Mouse (Mus musculus): ENCODE results near the gene Kat6b. TPM values are rescaled to one million over a fixed set of nuclear protein-coding genes. Genes with fewer than 3 reads are reported as not detected.

Kat6b gene
- total and polyA plus RNA-seq, 3 experiments, result 2.3 to 10.9 (median 8.0) TPM

GRCm38 (mm10) chr14:21546351-21546750 is 65.1 kb downstream of the Kat6b start:
- dilution Hi-C loops (cut with MboI; ENCODE audit: extremely low pct_ligation_motif_present, extremely low pct_unique_long_range_greater_than_20kb, low sequenced_read_pairs), result no loop called here
- H3K4me3 ChIP-seq (replicated peaks in 1 of 3; ENCODE audit: low read depth in 2 of 3, low read length in 2 of 3, poor library complexity in 1 of 3), result no peak overlapping the region
- no peaks in the 10 kb centered on the region for H3K27me3 ChIP-seq (replicated peaks)
- peaks cover 2% of the 10 kb centered on the region for H3K79me2 ChIP-seq (replicated peaks; ENCODE audit: control insufficient read depth, extremely low read depth, insufficient read depth, poor library complexity, severe bottlenecking)
- DNase-seq (ENCODE audit: extremely low read depth), result no peak
- H3K9me3 ChIP-seq (replicated peaks; ENCODE audit: low read length), result peaks cover 3% of the 10 kb centered on the region
- no peak for TF ChIP-seq HCFC1 (IDR thresholded peaks at IDR 0.05; ENCODE audit: low read depth, low read length)
- TF ChIP-seq MYC (IDR thresholded peaks at IDR 0.05; ENCODE audit: low read depth, low read length), result no peak
- TF ChIP-seq ZC3H11A (IDR thresholded peaks at IDR 0.05; ENCODE audit: low read depth, low read length), result no peak
- TF ChIP-seq ELF1 (IDR thresholded peaks at IDR 0.05; ENCODE audit: low read depth, low read length), result no peak
- no peak for TF ChIP-seq GABPA (IDR thresholded peaks at IDR 0.05; ENCODE audit: insufficient replicate concordance, low read depth, low read length)
- no peak for TF ChIP-seq ZNF384 (IDR thresholded peaks at IDR 0.05; ENCODE audit: low read depth, low read length)
- TF ChIP-seq EP300 (IDR thresholded peaks at IDR 0.05; ENCODE audit: low read length), result no peak
- no peak for TF ChIP-seq UBTF (IDR thresholded peaks at IDR 0.05; ENCODE audit: low read depth, low read length)
- TF ChIP-seq CHD1 (IDR thresholded peaks at IDR 0.05; ENCODE audit: low read depth, low read length), result no peak
- no peak for TF ChIP-seq E2F4 (IDR thresholded peaks at IDR 0.05; ENCODE audit: insufficient replicate concordance, low read depth, low read length)
- no peak for TF ChIP-seq JUND (conservative IDR thresholded peaks at IDR 0.05; ENCODE audit: low read depth, low read length)
- TF ChIP-seq KAT2A (IDR thresholded peaks at IDR 0.05; ENCODE audit: insufficient replicate concordance, low read length), result no peak
- TF ChIP-seq NELFE (IDR thresholded peaks at IDR 0.05; ENCODE audit: low read depth, low read length), result no peak
- no peak for TF ChIP-seq ETS1 (conservative IDR thresholded peaks at IDR 0.05; ENCODE audit: low read depth, low read length)
- no peak for TF ChIP-seq TBP (conservative IDR thresholded peaks at IDR 0.05; ENCODE audit: low read depth, low read length)
- TF ChIP-seq MEF2A (IDR thresholded peaks at IDR 0.05; ENCODE audit: borderline replicate concordance, low read depth, low read length), result no peak
- TF ChIP-seq CHD2 (IDR thresholded peaks at IDR 0.05; ENCODE audit: low read length), result no peak
- H3K4me1 ChIP-seq (ENCODE audit: control insufficient read depth in 1 of 2, insufficient read depth in 2 of 2), result no peaks in the 10 kb centered on the region
- H3K27ac ChIP-seq (ENCODE audit: insufficient read depth, low read depth), result no peak overlapping the region
- no peak overlapping the region for H3K9ac ChIP-seq (ENCODE audit: insufficient read depth, low read depth)
- no peak overlapping the region for H3K4me2 ChIP-seq (ENCODE audit: insufficient read depth, low read depth, poor library complexity, severe bottlenecking)
- peaks cover 5 to 11% of the 10 kb centered on the region in 2 experiments for H3K36me3 ChIP-seq (replicated peaks in 1 of 2; ENCODE audit: control insufficient read depth in 1 of 2, insufficient read depth in 1 of 2, low read length in 1 of 2)
- in situ Hi-C loops (cut with MboI; ENCODE audit: low pct_ligation_motif_present, low pct_unique_long_range_greater_than_20kb, low sequenced_read_pairs), result no loop called here

- in situ Hi-C loops (cut with MboI; ENCODE audit: low pct_ligation_motif_present, low pct_unique_long_range_greater_than_20kb, low sequenced_read_pairs), result no loop called here
- H3K4me3 ChIP-seq (replicated peaks in 1 of 3; ENCODE audit: low read depth in 2 of 3, low read length in 2 of 3, poor library complexity in 1 of 3), result no peak overlapping the region
- DNase-seq (ENCODE audit: extremely low read depth), result no peak
- peaks cover 2 to 6% of the 10 kb centered on the region in 2 experiments for H3K36me3 ChIP-seq (replicated peaks in 1 of 2; ENCODE audit: control insufficient read depth in 1 of 2, insufficient read depth in 1 of 2, low read length in 1 of 2)
- no peak overlapping the region for H3K27ac ChIP-seq (ENCODE audit: insufficient read depth, low read depth)
- no peak overlapping the region for H3K4me2 ChIP-seq (ENCODE audit: insufficient read depth, low read depth, poor library complexity, severe bottlenecking)
- H3K9me3 ChIP-seq (replicated peaks; ENCODE audit: low read length), result peaks cover under 1% of the 10 kb centered on the region
- no peak for TF ChIP-seq MAZ (IDR thresholded peaks at IDR 0.05; ENCODE audit: low read depth, low read length)
- no peak for TF ChIP-seq HCFC1 (IDR thresholded peaks at IDR 0.05; ENCODE audit: low read depth, low read length)
- TF ChIP-seq JUND (conservative IDR thresholded peaks at IDR 0.05; ENCODE audit: low read depth, low read length), result no peak
- TF ChIP-seq MXI1 (IDR thresholded peaks at IDR 0.05; ENCODE audit: low read depth, low read length), result no peak
- no peak for TF ChIP-seq TCF12 (IDR thresholded peaks at IDR 0.05; ENCODE audit: low read depth, low read length)
- TF ChIP-seq CTCF (conservative IDR thresholded peaks at IDR 0.05 in 1 of 2, IDR thresholded peaks at IDR 0.05 in 1 of 2; ENCODE audit: low read depth in 2 of 2, low read length in 2 of 2), result no peak
- no peak for TF ChIP-seq ZNF384 (IDR thresholded peaks at IDR 0.05; ENCODE audit: low read depth, low read length)
- TF ChIP-seq SIN3A (IDR thresholded peaks at IDR 0.05; ENCODE audit: low read length), result no peak
- TF ChIP-seq MAFK (IDR thresholded peaks at IDR 0.05; ENCODE audit: insufficient replicate concordance, low read length), result no peak
- H3K9ac ChIP-seq (ENCODE audit: insufficient read depth, low read depth), result no peak overlapping the region
- dilution Hi-C loops (cut with MboI; ENCODE audit: extremely low pct_ligation_motif_present, extremely low pct_unique_long_range_greater_than_20kb, low sequenced_read_pairs), result no loop called here
- H3K79me2 ChIP-seq (replicated peaks; ENCODE audit: control insufficient read depth, extremely low read depth, insufficient read depth, poor library complexity, severe bottlenecking), result peaks cover 2% of the 10 kb centered on the region
- H3K4me1 ChIP-seq (ENCODE audit: control insufficient read depth in 1 of 2, insufficient read depth in 2 of 2), result no peaks in the 10 kb centered on the region
- H3K27me3 ChIP-seq (replicated peaks), result no peaks in the 10 kb centered on the region
Observed at GRCm38 (mm10) chr14:21547297-21547696, 66.1 kb downstream of the Kat6b start.

Measured in CH12.LX (cell line).